Mouse (Mus musculus) right cerebral cortex, postnatal 4 days (tissue): ENCODE measurements around the gene Tph2.

Experiments used
- DNase-seq: peaks from one replicate; pipeline ENCODE4 v3.0.0-alpha.2; 2022

The Tph2 gene

DNA sequence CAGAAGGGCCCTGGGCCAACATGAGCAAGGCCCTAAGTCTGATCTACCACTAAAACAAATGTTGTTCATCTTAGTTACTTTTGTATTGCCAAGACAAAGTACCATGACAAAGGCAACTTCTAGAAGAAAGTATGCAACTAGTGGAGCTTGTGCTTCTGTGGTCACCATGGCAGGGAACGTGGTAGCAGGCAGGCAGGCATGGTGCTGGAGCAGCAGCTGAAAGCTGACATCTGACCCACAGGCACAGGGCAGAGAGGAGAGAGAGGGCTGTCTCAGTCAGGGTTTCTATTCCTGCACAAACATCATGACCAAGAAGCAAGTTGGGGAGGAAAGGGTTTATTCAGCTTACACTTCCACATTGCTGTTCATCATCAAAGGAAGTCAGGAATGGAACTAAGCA lies 56.9 kb downstream of the Tph2 start:
- no peak for DNase-seq

DNA sequence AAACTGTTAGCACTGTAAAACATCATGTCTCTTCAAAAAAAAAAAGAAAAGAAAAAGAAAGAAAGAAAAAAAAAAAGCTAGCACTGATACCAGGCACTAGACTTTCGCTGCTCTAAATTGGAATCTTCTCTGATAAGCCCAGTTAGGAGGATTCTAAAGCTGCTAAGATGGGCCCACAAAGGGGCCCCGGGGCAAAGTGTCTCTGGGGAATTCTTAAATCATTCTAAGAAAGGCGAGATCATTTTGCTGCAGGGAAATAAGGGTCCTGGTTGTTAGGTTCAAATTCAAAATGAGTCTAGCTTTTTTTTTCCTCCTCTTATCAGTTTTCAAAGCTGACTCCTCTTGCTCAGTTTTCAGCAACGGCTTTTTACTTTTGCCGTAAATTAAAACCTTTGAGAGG lies 59.3 kb downstream of the Tph2 start:
- no peak for DNase-seq

GRCm38 (mm10) chr10:115125027-115125426 lies 59.8 kb downstream of the Tph2 start:
- DNase-seq, result no peak

- DNase-seq, result no peak
Measured at GRCm38 (mm10) chr10:115107666-115108540, 76.9 kb downstream of the Tph2 start.

- no peak for DNase-seq
Measured at GRCm38 (mm10) chr10:115104175-115104574, 80.6 kb downstream of the Tph2 start.

DNA sequence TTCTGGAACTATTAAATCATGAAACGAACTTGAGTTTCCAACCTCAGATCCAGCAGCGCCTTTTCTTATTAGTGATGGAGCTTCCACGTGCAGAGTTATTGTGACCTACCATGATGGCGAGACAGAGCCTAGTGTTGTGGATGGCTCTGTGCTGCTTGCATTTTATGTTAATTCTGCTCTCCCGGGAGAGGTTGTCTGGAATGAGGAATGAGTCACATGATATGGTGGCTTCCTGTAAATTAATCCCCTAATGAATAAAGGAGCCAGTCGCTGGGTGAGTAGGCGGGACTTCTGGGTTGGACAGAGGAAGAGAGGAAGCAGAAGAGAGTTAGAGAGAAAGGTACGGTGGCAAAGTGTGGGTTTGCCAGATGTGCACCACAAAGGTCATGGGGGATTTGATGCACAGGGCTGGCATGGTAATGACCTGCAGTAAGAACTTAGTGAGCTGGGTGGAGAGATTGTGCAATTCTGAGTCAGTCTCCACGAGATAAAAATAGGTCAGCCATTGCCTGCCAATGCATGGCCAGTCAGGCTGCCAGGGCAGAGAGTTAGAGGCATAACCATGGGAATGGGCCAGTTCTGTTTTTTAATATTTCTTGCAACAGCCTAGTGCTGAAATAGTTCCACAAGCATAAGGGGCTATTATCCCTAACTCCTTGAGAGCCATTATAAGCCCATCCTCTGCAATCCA lies 84.8 kb downstream of the Tph2 start:
- DNase-seq, result no peak

GRCm38 (mm10) chr10:115097163-115097562 lies 87.7 kb downstream of the Tph2 start:
- peak; percentile 40 for DNase-seq

DNA sequence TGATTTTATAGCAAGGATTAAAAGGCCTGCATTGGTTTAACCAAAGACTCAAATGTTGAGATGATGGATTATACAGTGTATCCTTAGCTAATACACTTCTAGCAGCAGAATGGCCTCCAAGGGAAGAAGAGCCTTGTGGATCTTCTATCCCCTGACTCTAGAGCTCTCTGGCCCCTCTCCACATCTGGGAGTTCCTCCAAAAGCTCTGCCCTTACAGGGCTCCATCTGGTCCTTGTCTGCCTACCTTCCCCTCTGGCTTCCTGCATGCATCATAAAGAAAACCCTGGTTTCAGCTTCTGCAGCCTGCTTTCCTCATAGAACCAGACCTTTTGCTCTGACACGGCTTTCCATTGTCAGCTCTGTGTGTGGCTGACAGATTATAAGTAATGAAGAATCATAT lies 88.6 kb downstream of the Tph2 start:
- DNase-seq, result no peak

GRCm38 (mm10) chr10:115078232-115078631 lies 106.6 kb downstream of the Tph2 start:
- no peak for DNase-seq

DNA sequence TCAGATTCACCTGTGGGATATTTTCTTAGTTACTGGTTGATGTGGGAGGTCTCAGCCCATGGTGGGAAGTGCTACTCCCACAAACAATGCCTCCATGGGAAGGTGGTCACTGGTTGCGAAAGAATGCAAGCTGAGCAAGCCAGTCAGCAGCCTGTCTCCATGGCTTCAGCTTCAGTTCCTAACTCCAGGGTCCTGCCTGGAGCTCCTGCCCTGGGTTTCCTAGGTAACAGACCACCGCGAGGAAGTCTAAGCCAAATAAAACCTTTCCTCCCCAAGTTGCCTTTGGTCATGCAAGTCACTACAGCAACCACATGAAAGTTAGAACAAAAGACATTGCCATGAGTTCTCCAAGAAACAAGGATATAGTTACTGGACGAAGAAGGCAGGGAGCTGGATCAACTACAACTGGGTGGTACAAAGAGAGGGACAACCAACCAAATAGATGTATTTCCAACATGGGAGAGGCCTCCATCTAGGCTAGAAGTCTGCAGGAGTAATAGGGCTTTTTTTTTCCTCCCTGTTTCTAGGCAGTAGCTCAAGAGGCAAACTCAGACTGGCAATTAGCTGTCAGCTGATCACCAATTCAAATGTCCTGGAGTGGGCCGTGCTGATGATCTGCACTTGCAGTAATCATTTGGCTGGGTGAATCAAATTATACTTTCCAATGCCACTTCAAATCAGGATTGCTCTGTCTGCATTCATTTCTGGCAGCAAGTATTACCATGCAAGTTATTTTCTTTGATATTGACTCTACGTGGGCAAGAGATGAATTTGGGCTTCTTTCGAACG lies 115.5 kb downstream of the Tph2 start:
- no peak for DNase-seq

GRCm38 (mm10) chr10:115063936-115064335 lies 120.9 kb downstream of the Tph2 start:
- no peak for DNase-seq

DNA sequence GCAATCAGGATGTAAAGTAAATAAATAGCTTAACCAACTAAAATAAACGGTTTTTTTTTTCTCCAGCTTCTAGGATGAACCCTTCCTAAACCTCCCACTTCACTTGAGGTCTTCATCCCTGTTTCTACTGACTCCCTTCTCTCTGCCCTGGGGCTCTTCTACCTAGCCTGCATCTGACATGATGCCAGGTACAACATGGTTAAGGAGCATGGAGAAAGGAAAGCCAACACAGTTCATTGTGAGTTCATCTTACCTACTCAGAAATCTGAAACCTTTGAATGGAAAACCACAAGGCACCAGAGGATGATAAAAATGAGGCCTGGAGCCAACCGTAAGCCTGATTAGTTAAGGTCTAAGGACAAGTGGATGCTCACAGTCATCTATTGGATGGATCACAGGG lies 123.3 kb downstream of the Tph2 start:
- DNase-seq, result no peak

- no peak for DNase-seq
Measured at GRCm38 (mm10) chr10:115060759-115061158, 124.1 kb downstream of the Tph2 start.

DNA sequence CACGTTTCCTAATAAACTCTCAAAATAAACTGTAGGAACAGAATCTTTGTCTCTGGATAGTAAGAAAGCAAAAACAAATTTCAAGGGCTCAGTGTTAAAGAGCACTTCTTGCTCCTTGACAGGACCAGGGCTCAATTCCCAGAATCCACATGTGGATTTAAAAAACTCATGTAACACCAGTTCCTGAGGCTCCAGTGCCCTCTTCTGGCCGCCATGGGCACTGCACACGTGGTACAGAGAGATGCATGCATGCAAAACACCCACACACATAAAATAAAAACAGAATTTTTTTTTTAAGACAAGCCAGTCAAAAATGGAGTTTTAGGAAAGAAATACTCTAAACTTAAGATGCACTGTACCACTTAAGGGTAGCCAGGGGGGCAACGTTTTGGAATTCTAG lies 133.2 kb downstream of the Tph2 start:
- peak; percentile 10 for DNase-seq

DNA sequence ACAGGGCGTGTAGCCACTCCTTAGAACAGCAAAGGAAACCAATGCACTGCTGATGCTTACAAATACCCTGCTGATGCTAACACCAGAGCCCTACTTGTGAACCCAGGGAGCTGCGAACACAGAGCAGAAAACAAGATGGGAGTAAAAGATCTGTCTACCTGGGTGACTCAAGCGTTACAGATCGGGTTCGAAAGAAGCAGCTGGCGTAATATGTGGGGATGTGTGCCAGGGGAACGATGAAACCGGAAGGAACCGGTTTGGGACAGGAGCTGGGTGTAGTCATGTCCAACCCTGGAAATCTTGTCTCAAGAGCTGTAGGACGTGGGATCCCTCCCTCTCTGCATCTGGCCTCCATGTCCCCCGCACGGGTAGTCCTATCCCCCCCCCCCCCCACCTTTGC lies 134.1 kb downstream of the Tph2 start:
- DNase-seq, result no peak

DNA sequence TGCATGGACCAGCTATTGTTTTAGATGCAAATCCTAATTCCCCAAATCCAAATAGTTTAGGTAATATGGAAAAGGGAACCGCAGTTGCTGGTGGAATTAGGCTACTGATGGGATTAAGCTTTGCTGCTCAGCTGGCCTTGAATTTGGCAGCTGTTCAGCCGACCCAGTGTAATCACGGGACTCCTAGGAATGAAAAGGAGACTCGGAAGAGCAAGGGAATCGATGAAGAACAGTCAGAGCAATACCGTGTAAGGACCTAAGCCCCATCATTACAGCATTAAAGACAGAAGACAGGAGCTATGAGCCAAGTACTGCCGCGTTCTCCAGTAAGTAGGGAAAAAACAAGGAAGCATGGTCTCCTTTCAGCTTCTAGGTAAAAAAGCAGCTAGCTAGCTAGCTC lies 134.6 kb downstream of the Tph2 start:
- DNase-seq, result no peak

- DNase-seq, result no peak
Measured at GRCm38 (mm10) chr10:115048565-115048964, 136.3 kb downstream of the Tph2 start.

DNA sequence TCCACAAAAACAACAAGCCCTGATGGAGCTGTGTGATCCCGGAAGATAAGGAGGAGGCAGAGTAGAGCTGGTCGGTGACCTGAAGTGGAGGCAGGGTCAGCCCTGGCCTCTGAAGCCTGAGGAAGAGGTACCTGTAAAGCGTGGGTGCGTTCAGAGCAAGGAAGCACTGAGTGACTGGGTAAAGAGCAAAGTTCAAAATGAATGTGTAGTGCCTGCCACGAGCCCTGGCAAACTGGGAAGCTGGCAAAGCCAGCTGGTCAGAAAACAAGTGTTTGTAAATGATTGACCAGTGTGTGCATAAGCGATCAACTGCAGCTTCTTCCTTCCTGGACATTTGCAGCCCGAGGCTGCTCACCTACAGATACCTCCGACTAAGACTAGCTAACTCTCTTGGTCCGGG lies 149.1 kb downstream of the Tph2 start:
- DNase-seq, result no peak
